Mouse (Mus musculus) heart, postnatal 0 days (tissue): ENCODE results near the gene Kcnc3.

Experiments used
- CTCF ChIP-seq: IDR thresholded peaks from 2 replicates; pipeline ENCODE4 v1.5.1; 2016; ENCODE audit warnings: antibody characterized with exemption, control low read depth, low read depth
- EP300 ChIP-seq: IDR thresholded peaks from 2 replicates; pipeline ENCODE4 v1.6.1; 2016; ENCODE audit warnings: antibody characterized with exemption, low read depth

DNA sequence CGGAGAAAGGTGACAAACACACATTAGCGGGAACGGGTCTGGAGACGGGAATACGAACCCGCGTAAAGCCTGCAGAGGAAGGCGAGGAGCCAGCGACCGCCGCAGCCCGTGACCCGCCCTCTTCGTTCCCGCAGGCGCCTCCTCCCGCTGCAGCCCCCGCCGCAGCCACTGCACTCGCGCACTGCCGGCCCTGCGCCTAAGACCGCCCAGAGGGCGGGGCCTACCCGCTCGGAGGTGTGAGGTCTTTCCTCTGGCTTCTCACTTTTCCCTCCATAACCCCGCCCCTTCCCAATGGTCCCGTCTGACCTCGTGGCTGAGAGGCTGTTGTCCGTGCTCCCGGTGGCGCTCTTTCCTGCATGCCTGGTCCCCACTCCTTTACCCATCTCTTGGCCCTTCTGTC is 1.3 kb upstream of the Kcnc3 start:
- TF ChIP-seq EP300 (no peak), CTCF (no peak)
